ENCODE assay signal across 43 mouse cellular contexts in the genomic region with DNA sequence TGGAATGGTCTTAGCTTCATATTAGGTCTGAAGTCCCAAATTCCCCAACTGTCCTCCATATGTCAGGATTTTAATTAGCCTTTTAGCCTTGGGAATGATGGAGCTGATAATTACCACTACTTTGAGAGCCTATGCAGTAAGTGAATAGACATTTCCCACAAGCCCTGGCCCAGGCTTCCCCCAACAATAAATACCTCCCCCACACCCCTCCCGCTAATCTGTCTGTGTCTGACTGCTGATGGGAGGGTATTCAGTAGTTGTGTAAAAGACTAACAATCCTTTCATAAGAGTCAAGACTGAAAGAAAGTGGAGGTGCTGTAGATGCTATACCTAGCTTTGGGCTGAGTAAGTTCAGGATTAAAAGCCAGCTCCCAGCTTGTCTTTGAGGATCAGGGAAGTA. TPM values are rescaled to one million over a fixed set of nuclear protein-coding genes. Genes with fewer than 3 reads are reported as not detected.
"Had no signal": no experiment of that assay in that cellular context is flagged by ENCODE, and none has a peak within 500 bp of the region (broad histone marks: within the 10 kb centered on the region; RNA-seq: fewer than 3 reads in every experiment).

No protein-coding gene starts in this region.

- H3K36me3 ChIP-seq: heart, embryonic 13.5 days; heart, embryonic 15.5 days; hindbrain, embryonic 13.5 days; hindbrain, embryonic 15.5 days; kidney, embryonic 15.5 days; limb, embryonic 13.5 days; limb, embryonic 15.5 days; liver, embryonic 12.5 days had no signal

- H3K27me3 ChIP-seq: heart, embryonic 13.5 days; heart, embryonic 15.5 days; hindbrain, embryonic 13.5 days; hindbrain, embryonic 15.5 days; kidney, embryonic 15.5 days; limb, embryonic 13.5 days; limb, embryonic 15.5 days; liver, embryonic 12.5 days had no signal

- H3K9me3 ChIP-seq: heart, embryonic 13.5 days; heart, embryonic 15.5 days; hindbrain, embryonic 13.5 days; hindbrain, embryonic 15.5 days; kidney, embryonic 15.5 days; limb, embryonic 13.5 days; limb, embryonic 15.5 days had no signal

- H3K9ac ChIP-seq: heart, embryonic 13.5 days; heart, embryonic 15.5 days; hindbrain, embryonic 13.5 days; hindbrain, embryonic 15.5 days; kidney, embryonic 15.5 days; limb, embryonic 13.5 days; limb, embryonic 15.5 days; liver, embryonic 12.5 days had no signal

- H3K4me3 ChIP-seq: heart, adult 2 months; heart, embryonic 13.5 days; heart, embryonic 15.5 days; hindbrain, embryonic 13.5 days; hindbrain, embryonic 15.5 days; kidney, embryonic 15.5 days; limb, embryonic 13.5 days; limb, embryonic 15.5 days; liver, embryonic 12.5 days had no signal

- H3K4me1 ChIP-seq: heart, embryonic 13.5 days; heart, embryonic 15.5 days; hindbrain, embryonic 13.5 days; hindbrain, embryonic 15.5 days; kidney, embryonic 15.5 days; limb, embryonic 13.5 days; limb, embryonic 15.5 days; liver, embryonic 12.5 days had no signal

- H3K27ac ChIP-seq: heart, adult 2 months; heart, embryonic 13.5 days; heart, embryonic 15.5 days; hindbrain, embryonic 13.5 days; hindbrain, embryonic 15.5 days; hindbrain, postnatal 0 days; kidney, embryonic 15.5 days; kidney, postnatal 0 days; limb, embryonic 13.5 days; limb, embryonic 15.5 days; liver, embryonic 12.5 days had no signal

- DNase-seq: gastrocnemius, postnatal 14 days; gastrocnemius, postnatal 36 days; heart, adult 11 months; heart, adult 2 months; heart, postnatal 14 days; heart, postnatal 36 days; kidney, adult 11 months; kidney, adult 2 months; kidney, adult 9 months; kidney, postnatal 14 days; kidney, postnatal 36 days; layer of hippocampus, adult 9-11 months; layer of hippocampus, postnatal 36 days; left cerebral cortex, postnatal 4 days had no signal

- ATAC-seq: hindbrain, postnatal 0 days; intestine, embryonic 16.5 days; liver, embryonic 12.5 days had no signal

- H3K4me2 ChIP-seq: heart, embryonic 11.5 days; heart, embryonic 13.5 days; heart, embryonic 15.5 days; hindbrain, embryonic 13.5 days; hindbrain, embryonic 15.5 days; kidney, embryonic 15.5 days; limb, embryonic 13.5 days; limb, embryonic 15.5 days; liver, embryonic 12.5 days had no signal

RNA-seq across cellular contexts. Expression of a gene that starts 4.3 kb away (rescaled TPM):
- total RNA-seq: gastrocnemius, adult 18-20 months; gastrocnemius, adult 8-10 months; gastrocnemius, postnatal 14 days; gastrocnemius, postnatal 36 days; heart, adult 2 months; heart, postnatal 14 days; heart, postnatal 36 days; hematopoietic stem cell, adult 5-6 weeks; hindbrain, postnatal 0 days; layer of hippocampus, adult 18-20 months; layer of hippocampus, adult 8-10 months; layer of hippocampus, postnatal 14 days; layer of hippocampus, postnatal 36 days; left cerebral cortex, adult 18-20 months; left cerebral cortex, adult 8-10 months; left cerebral cortex, postnatal 10 days; left cerebral cortex, postnatal 25 days; left cerebral cortex, postnatal 4 days; liver, adult 2 months had no signal
- polyA plus RNA-seq: gonadal fat pad, adult 2 months; heart, adult 2 months; heart, embryonic 11.5 days; heart, embryonic 13.5 days; heart, embryonic 15.5 days; heart, postnatal 0 days; hindbrain, embryonic 11.5 days; hindbrain, embryonic 13.5 days; hindbrain, embryonic 15.5 days; hindbrain, postnatal 0 days; intestine, embryonic 14.5 days; intestine, embryonic 16.5 days; kidney, adult 2 months; kidney, embryonic 15.5 days; kidney, postnatal 0 days; large intestine, adult 2 months; limb, embryonic 11.5 days; limb, embryonic 13.5 days; limb, embryonic 15.5 days; liver, adult 2 months; liver, embryonic 12.5 days had no signal

RNA-seq across cellular contexts. Expression of a gene that starts 9.2 kb away (rescaled TPM):
- total RNA-seq: gastrocnemius, adult 18-20 months; gastrocnemius, adult 8-10 months; gastrocnemius, postnatal 14 days; gastrocnemius, postnatal 36 days; heart, adult 2 months; heart, postnatal 14 days; heart, postnatal 36 days; hematopoietic stem cell, adult 5-6 weeks; hindbrain, postnatal 0 days; layer of hippocampus, adult 18-20 months; layer of hippocampus, adult 8-10 months; layer of hippocampus, postnatal 14 days; layer of hippocampus, postnatal 36 days; left cerebral cortex, adult 18-20 months; left cerebral cortex, adult 8-10 months; left cerebral cortex, postnatal 10 days; left cerebral cortex, postnatal 25 days; left cerebral cortex, postnatal 4 days; liver, adult 2 months had no signal
- polyA plus RNA-seq: gonadal fat pad, adult 2 months; heart, adult 2 months; heart, embryonic 11.5 days; heart, embryonic 13.5 days; heart, embryonic 15.5 days; heart, postnatal 0 days; hindbrain, embryonic 11.5 days; hindbrain, embryonic 13.5 days; hindbrain, embryonic 15.5 days; hindbrain, postnatal 0 days; intestine, embryonic 16.5 days; kidney, adult 2 months; kidney, embryonic 15.5 days; kidney, postnatal 0 days; limb, embryonic 11.5 days; limb, embryonic 13.5 days; limb, embryonic 15.5 days; liver, adult 2 months; liver, embryonic 12.5 days had no signal

RNA-seq across cellular contexts. Expression of a gene that starts 15.5 kb away (rescaled TPM):
- total RNA-seq: gastrocnemius, adult 18-20 months; gastrocnemius, adult 8-10 months; gastrocnemius, postnatal 14 days; gastrocnemius, postnatal 36 days; heart, adult 2 months; heart, postnatal 14 days; heart, postnatal 36 days; hematopoietic stem cell, adult 5-6 weeks; hindbrain, postnatal 0 days; layer of hippocampus, adult 18-20 months; layer of hippocampus, adult 8-10 months; layer of hippocampus, postnatal 14 days; layer of hippocampus, postnatal 36 days; left cerebral cortex, adult 18-20 months; left cerebral cortex, adult 8-10 months; left cerebral cortex, postnatal 10 days; left cerebral cortex, postnatal 25 days; left cerebral cortex, postnatal 4 days; liver, adult 2 months had no signal
- polyA plus RNA-seq: gonadal fat pad, adult 2 months; heart, adult 2 months; heart, embryonic 11.5 days; heart, embryonic 13.5 days; heart, embryonic 15.5 days; heart, postnatal 0 days; hindbrain, embryonic 11.5 days; hindbrain, embryonic 13.5 days; hindbrain, embryonic 15.5 days; hindbrain, postnatal 0 days; intestine, embryonic 14.5 days; intestine, embryonic 16.5 days; kidney, adult 2 months; kidney, embryonic 15.5 days; kidney, postnatal 0 days; large intestine, adult 2 months; limb, embryonic 11.5 days; limb, embryonic 13.5 days; limb, embryonic 15.5 days; liver, adult 2 months; liver, embryonic 12.5 days had no signal

RNA-seq across cellular contexts. Expression of a gene that starts 22.1 kb away (rescaled TPM):
- total RNA-seq: gastrocnemius, adult 18-20 months; gastrocnemius, adult 8-10 months; gastrocnemius, postnatal 14 days; gastrocnemius, postnatal 36 days; heart, adult 2 months; heart, postnatal 14 days; heart, postnatal 36 days; hematopoietic stem cell, adult 5-6 weeks; hindbrain, postnatal 0 days; layer of hippocampus, adult 18-20 months; layer of hippocampus, adult 8-10 months; layer of hippocampus, postnatal 14 days; layer of hippocampus, postnatal 36 days; left cerebral cortex, adult 18-20 months; left cerebral cortex, adult 8-10 months; left cerebral cortex, postnatal 10 days; left cerebral cortex, postnatal 25 days; left cerebral cortex, postnatal 4 days; liver, adult 2 months had no signal
- polyA plus RNA-seq: gonadal fat pad, adult 2 months; heart, adult 2 months; heart, embryonic 11.5 days; heart, embryonic 13.5 days; heart, embryonic 15.5 days; heart, postnatal 0 days; hindbrain, embryonic 11.5 days; hindbrain, embryonic 13.5 days; hindbrain, embryonic 15.5 days; hindbrain, postnatal 0 days; intestine, embryonic 14.5 days; intestine, embryonic 16.5 days; kidney, adult 2 months; kidney, embryonic 15.5 days; kidney, postnatal 0 days; large intestine, adult 2 months; limb, embryonic 11.5 days; limb, embryonic 13.5 days; limb, embryonic 15.5 days; liver, adult 2 months; liver, embryonic 12.5 days had no signal

RNA-seq across cellular contexts. Expression of a gene that starts 26.7 kb away (rescaled TPM):
- total RNA-seq: gastrocnemius, adult 18-20 months; gastrocnemius, adult 8-10 months; gastrocnemius, postnatal 14 days; gastrocnemius, postnatal 36 days; heart, adult 2 months; heart, postnatal 14 days; heart, postnatal 36 days; hematopoietic stem cell, adult 5-6 weeks; hindbrain, postnatal 0 days; layer of hippocampus, adult 18-20 months; layer of hippocampus, adult 8-10 months; layer of hippocampus, postnatal 14 days; layer of hippocampus, postnatal 36 days; left cerebral cortex, adult 18-20 months; left cerebral cortex, adult 8-10 months; left cerebral cortex, postnatal 10 days; left cerebral cortex, postnatal 25 days; left cerebral cortex, postnatal 4 days; liver, adult 2 months had no signal
- polyA plus RNA-seq: gonadal fat pad, adult 2 months; heart, adult 2 months; heart, embryonic 11.5 days; heart, embryonic 13.5 days; heart, embryonic 15.5 days; heart, postnatal 0 days; hindbrain, embryonic 11.5 days; hindbrain, embryonic 13.5 days; hindbrain, embryonic 15.5 days; hindbrain, postnatal 0 days; intestine, embryonic 14.5 days; intestine, embryonic 16.5 days; kidney, adult 2 months; kidney, embryonic 15.5 days; kidney, postnatal 0 days; large intestine, adult 2 months; limb, embryonic 11.5 days; limb, embryonic 13.5 days; limb, embryonic 15.5 days; liver, adult 2 months; liver, embryonic 12.5 days had no signal
